ENCODE assay signal across 22 mouse cellular contexts in genomic region chr15:99862473-99862872, GRCm38 (mm10). TPM values are rescaled to one million over a fixed set of nuclear protein-coding genes. Genes with fewer than 3 reads are reported as not detected.
DNase-seq lines count a peak whose midpoint lies in the region; ATAC-seq and TF ChIP-seq lines count a peak whose summit lies in the region.
"Had no signal": no experiment of that assay in that cellular context is flagged by ENCODE, and none has a peak within 500 bp of the region (broad histone marks: within the 10 kb centered on the region; RNA-seq: fewer than 3 reads in every experiment).

No protein-coding gene starts in this region.

- no peak overlapping the region for H3K9ac ChIP-seq in intestine, postnatal 0 days (ENCODE audit: low read depth, low read length)
- H3K9ac ChIP-seq in liver, embryonic 16.5 days (ENCODE audit: low read depth, low read length): no peak overlapping the region
- H3K9ac ChIP-seq in hindbrain, embryonic 11.5 days (ENCODE audit: low read depth, low read length): no peak overlapping the region
- H3K9ac ChIP-seq: embryonic facial prominence, embryonic 12.5 days; forebrain, embryonic 13.5 days; heart, embryonic 15.5 days; hindbrain, embryonic 15.5 days; midbrain, embryonic 12.5 days; neural tube, embryonic 15.5 days had no signal

- H3K36me3 ChIP-seq in intestine, postnatal 0 days (ENCODE audit: control insufficient read depth, insufficient read depth): 0 out of 2 replicates have a peak, but pooled peaks cover 6% of the 10 kb centered on the region
- no peaks in the 10 kb centered on the region for H3K36me3 ChIP-seq in liver, embryonic 16.5 days (ENCODE audit: control insufficient read depth, insufficient read depth)
- no peaks in the 10 kb centered on the region for H3K36me3 ChIP-seq in hindbrain, embryonic 11.5 days (ENCODE audit: control insufficient read depth, insufficient read depth, low read length)
- H3K36me3 ChIP-seq: embryonic facial prominence, embryonic 12.5 days; heart, embryonic 15.5 days; hindbrain, embryonic 15.5 days; midbrain, embryonic 12.5 days; neural tube, embryonic 15.5 days had no signal

- 0 out of 2 replicates have a peak overlapping the region, but pooled peaks have one; percentile 46 for H3K27ac ChIP-seq in intestine, postnatal 0 days (ENCODE audit: low read depth, low read length)
- H3K27ac ChIP-seq in liver, embryonic 16.5 days (ENCODE audit: low read length): peak overlapping the region; percentile 57
- H3K27ac ChIP-seq in hindbrain, embryonic 11.5 days (ENCODE audit: low read depth, low read length): no peak overlapping the region
- H3K27ac ChIP-seq: embryonic facial prominence, embryonic 12.5 days; forebrain, embryonic 13.5 days; heart, embryonic 15.5 days; hindbrain, embryonic 15.5 days; midbrain, embryonic 12.5 days had no signal

- no peak overlapping the region for H3K4me3 ChIP-seq in intestine, postnatal 0 days (ENCODE audit: low read depth, low read length)
- H3K4me3 ChIP-seq in liver, embryonic 16.5 days (ENCODE audit: low read depth, low read length): no peak overlapping the region
- no peak overlapping the region for H3K4me3 ChIP-seq in hindbrain, embryonic 11.5 days (ENCODE audit: low read depth, low read length)
- H3K4me3 ChIP-seq: embryonic facial prominence, embryonic 12.5 days; forebrain, embryonic 13.5 days; heart, embryonic 15.5 days; hindbrain, embryonic 15.5 days; midbrain, embryonic 12.5 days; neural tube, embryonic 15.5 days had no signal

- no peaks in the 10 kb centered on the region for H3K27me3 ChIP-seq in intestine, postnatal 0 days (replicated peaks; ENCODE audit: control insufficient read depth, insufficient read depth, low read length)
- no peaks in the 10 kb centered on the region for H3K27me3 ChIP-seq in liver, embryonic 16.5 days (ENCODE audit: control insufficient read depth, insufficient read depth, low read depth, low read length)
- H3K27me3 ChIP-seq in hindbrain, embryonic 11.5 days (ENCODE audit: control insufficient read depth, insufficient read depth, low read length): no peaks in the 10 kb centered on the region
- H3K27me3 ChIP-seq: embryonic facial prominence, embryonic 12.5 days; forebrain, embryonic 13.5 days; heart, embryonic 15.5 days; hindbrain, embryonic 15.5 days; midbrain, embryonic 12.5 days; neural tube, embryonic 15.5 days had no signal

- no peak for ATAC-seq in intestine, postnatal 0 days
- ATAC-seq in liver, embryonic 16.5 days (ENCODE audit: low read depth): peak; percentile 52
- no peak for ATAC-seq in hindbrain, embryonic 11.5 days (ENCODE audit: low FRiP score)
- ATAC-seq: forebrain, embryonic 13.5 days had no signal

- WGBS in intestine, postnatal 0 days: 22% methylated on average over 11 of the region's 11 CpGs
- WGBS in liver, embryonic 16.5 days (ENCODE audit: insufficient replicate concordance): 50% methylated on average over 11 of the region's 11 CpGs
- 56% methylated on average over 11 of the region's 11 CpGs for WGBS in hindbrain, embryonic 11.5 days

- peaks cover 17% of the 10 kb centered on the region for H3K4me1 ChIP-seq in intestine, postnatal 0 days (replicated peaks; ENCODE audit: control insufficient read depth, insufficient read depth, low read length)
- H3K4me1 ChIP-seq in liver, embryonic 16.5 days (ENCODE audit: control insufficient read depth, low read depth, low read length): no peaks in the 10 kb centered on the region; the same call in none of the 2 replicates
- H3K4me1 ChIP-seq in hindbrain, embryonic 11.5 days (replicated peaks; ENCODE audit: control insufficient read depth, insufficient read depth, low read length): 0 out of 2 replicates have a peak, but pooled peaks cover 2% of the 10 kb centered on the region
- H3K4me1 ChIP-seq: embryonic facial prominence, embryonic 12.5 days had no signal

- DNase-seq in kidney, postnatal 14 days: peak; percentile 40
- no peak for DNase-seq in kidney, adult 11 months
- no peak for DNase-seq in retina, postnatal 1 day
- DNase-seq in spleen, postnatal 14 days (ENCODE audit: low spot score in 2 of 2): no peak
- DNase-seq in hindbrain, embryonic 11.5 days (ENCODE audit: low spot score): no peak
- DNase-seq: adrenal gland, adult 2 months; cerebellum, adult 2 months; cerebellum, postnatal 25 days; heart, postnatal 4 days; layer of hippocampus, postnatal 36 days; lung, adult 18-20 months; spleen, adult 18-20 months; thymus, adult 18-20 months; thymus, postnatal 4 days had no signal

- peak overlapping the region; percentile 37; the same call in 1 of the 2 replicates for H3K4me2 ChIP-seq in intestine, postnatal 0 days (replicated peaks; ENCODE audit: low read depth)
- H3K4me2 ChIP-seq in liver, embryonic 16.5 days (ENCODE audit: low read depth, low read length): no peak overlapping the region
- H3K4me2 ChIP-seq in hindbrain, embryonic 11.5 days (replicated peaks; ENCODE audit: low read depth, low read length): no peak overlapping the region
- H3K4me2 ChIP-seq: embryonic facial prominence, embryonic 12.5 days; forebrain, embryonic 13.5 days; heart, embryonic 15.5 days; hindbrain, embryonic 15.5 days; midbrain, embryonic 12.5 days; neural tube, embryonic 15.5 days had no signal

- no peaks in the 10 kb centered on the region for H3K9me3 ChIP-seq in intestine, postnatal 0 days (ENCODE audit: control insufficient read depth)
- H3K9me3 ChIP-seq in liver, embryonic 16.5 days (replicated peaks; ENCODE audit: control insufficient read depth, low read length): no peaks in the 10 kb centered on the region
- no peaks in the 10 kb centered on the region for H3K9me3 ChIP-seq in hindbrain, embryonic 11.5 days (ENCODE audit: control insufficient read depth, low read length)
- H3K9me3 ChIP-seq: embryonic facial prominence, embryonic 12.5 days; forebrain, embryonic 13.5 days; heart, embryonic 15.5 days; hindbrain, embryonic 15.5 days; midbrain, embryonic 12.5 days; neural tube, embryonic 15.5 days had no signal

- no peak for TF ChIP-seq CTCF in intestine, postnatal 0 days (IDR thresholded peaks at IDR 0.05; ENCODE audit: low read depth)

RNA-seq across cellular contexts. Expression of gene Lima1, which starts 12.8 kb away (rescaled TPM):
- 64.3 and 78.9 TPM in 2 replicates for polyA plus RNA-seq in intestine, postnatal 0 days (2015; fragmentation: Nextera tagmentation; extraction: Ambion mirVana)
- 12.2 and 14.2 TPM in 2 replicates for polyA plus RNA-seq in liver, embryonic 16.5 days (2015; fragmentation: Nextera tagmentation; extraction: Ambion mirVana)
- 30.8 and 31.8 TPM in 2 replicates for polyA plus RNA-seq in hindbrain, embryonic 11.5 days (2014; fragmentation: Nextera tagmentation; extraction: Ambion mirVana)
